Mouse (Mus musculus) heart, adult 2 months (tissue): ENCODE measurements around the gene Snx12. TPM values are rescaled to one million over a fixed set of nuclear protein-coding genes. Genes with fewer than 3 reads are reported as not detected.

Experiments used
- DNase-seq, 2 experiments: peaks; one replicate each; pipeline ENCODE4 v3.0.0; 2021
- H3K27ac ChIP-seq: fragments of 200-600 bp; 2 replicates; pipeline ENCODE4 v1.8.1; 2022
- H3K27me3 ChIP-seq: fragments of 200-500 bp; 2 replicates; pipeline ENCODE4 v1.6.1; 2012; ENCODE audit warnings: mild to moderate bottlenecking, low read length, inconsistent platforms, mixed read lengths; ENCODE audit not compliant: control insufficient read depth, insufficient read depth
- H3K36me3 ChIP-seq: fragments of 200-500 bp; 2 replicates; pipeline ENCODE4 v1.6.1; 2012; ENCODE audit warnings: low read length, inconsistent platforms; ENCODE audit not compliant: control insufficient read depth, insufficient read depth
- H3K4me1 ChIP-seq: fragments of 200-500 bp; 2 replicates; pipeline ENCODE4 v1.6.1; 2011; ENCODE audit warnings: low read length; ENCODE audit not compliant: control insufficient read depth, insufficient read depth
- H3K4me3 ChIP-seq: fragments of 200-600 bp; 2 replicates; pipeline ENCODE4 v1.8.1; 2022
- H3K79me2 ChIP-seq: fragments of 200-500 bp; replicated peaks from 2 replicates; pipeline ENCODE4 v1.6.1; 2012; ENCODE audit warnings: mild to moderate bottlenecking, inconsistent platforms, low read length, moderate library complexity, mixed read lengths; ENCODE audit not compliant: control insufficient read depth, insufficient read depth
- H3K9ac ChIP-seq: fragments of 200-500 bp; 2 replicates; pipeline ENCODE4 v1.6.1; 2012; ENCODE audit warnings: low read depth, mild to moderate bottlenecking, control low read depth, inconsistent platforms, low read length, mixed read lengths
- CTCF ChIP-seq: fragments of 200-600 bp; IDR thresholded peaks from 2 replicates; pipeline ENCODE4 v1.8.1; 2022; ENCODE audit warnings: antibody characterized with exemption, mild to moderate bottlenecking, moderate library complexity
- EP300 ChIP-seq: fragments of 200-500 bp; IDR thresholded peaks from 2 replicates; pipeline ENCODE4 v1.6.1; 2011; ENCODE audit warnings: low read depth, low read length, control low read depth; ENCODE audit not compliant: insufficient read depth
- POLR2A ChIP-seq: fragments of 200-500 bp; IDR thresholded peaks from 2 replicates; pipeline ENCODE4 v1.6.1; 2011; ENCODE audit warnings: mild to moderate bottlenecking, low read depth, low read length, control low read depth; ENCODE audit not compliant: insufficient read depth
- WGBS: fragments of 180-500 bp; shearing (Covaris S2); methylation state at CpG from one replicate; pipeline ENCODE4 v1.1.7; 2018; 5-methylcytosine and 5-hydroxymethylcytosine counted together
- intact Hi-C: fragments of 180-260 bp; cut with DNase I; formaldehyde crosslinking; loops from one replicate; pipeline ENCODE4 v1.15.1; 2025
- polyA plus RNA-seq: library from polyadenylated mRNA; depleted of rRNA; stranded (reverse); fragments of >200 nt; gene quantifications from 2 replicates; pipeline ENCODE4 v1.2.3, GENCODE M21; 2012
- total RNA-seq, 2 experiments: library from RNA; stranded (reverse); gene quantifications; 2 replicates each; pipeline ENCODE4 v1.2.3; 2021

Gene Snx12
- total and polyA plus RNA-seq, 3 experiments = 16.6 to 37.3 (median 36.0) TPM

GRCm38 (mm10) chrX:101260441-101261325 lies 38.3 kb upstream of the Snx12 start:
- no peak overlapping the region for H3K9ac ChIP-seq
- WGBS = 45% methylated on average over 12 of the region's 13 CpGs

GRCm38 (mm10) chrX:101256603-101257002 lies 34.2 kb upstream of the Snx12 start:
- peaks cover 2% of the 10 kb centered on the region for H3K4me1 ChIP-seq
- TF ChIP-seq POLR2A (no peak), CTCF (peak; percentile 48)
- H3K36me3 ChIP-seq = no peaks in the 10 kb centered on the region
- 77% methylated on average over 13 of the region's 13 CpGs for WGBS
- no peak overlapping the region for H3K4me3 ChIP-seq
- no peak for DNase-seq
- H3K27ac ChIP-seq = no peak overlapping the region
- no peaks in the 10 kb centered on the region for H3K27me3 ChIP-seq
- intact Hi-C loops = no loop called here
- no peak overlapping the region for H3K9ac ChIP-seq
- H3K79me2 ChIP-seq = no peaks in the 10 kb centered on the region

More at GRCm38 (mm10) chrX:101260441-101261325, 38.3 kb upstream of the Snx12 start:
- intact Hi-C loops = no loop called here
- DNase-seq = no peak
- no peak for TF ChIP-seq POLR2A
- TF ChIP-seq EP300 = no peak
- no peak for TF ChIP-seq CTCF
- H3K36me3 ChIP-seq = no peaks in the 10 kb centered on the region
- no peak overlapping the region for H3K4me3 ChIP-seq
- H3K4me1 ChIP-seq = no peaks in the 10 kb centered on the region
- no peaks in the 10 kb centered on the region for H3K79me2 ChIP-seq
- no peak overlapping the region for H3K27ac ChIP-seq
- no peaks in the 10 kb centered on the region for H3K27me3 ChIP-seq

- Histone ChIP-seq H3K27me3 (no peaks in the 10 kb centered on the region), H3K4me1 (peaks cover 2% of the 10 kb centered on the region), H3K36me3 (no peaks in the 10 kb centered on the region), H3K9ac (peak overlapping the region; percentile 68), H3K79me2 (no peaks in the 10 kb centered on the region), H3K4me3 (peak overlapping the region; percentile 68), H3K27ac (peak overlapping the region; percentile 78)
- DNase-seq = peak; percentile 18 to 41
- 17% methylated on average over 26 of the region's 26 CpGs for WGBS
- TF ChIP-seq EP300 = no peak
- no peak for TF ChIP-seq POLR2A
- no peak for TF ChIP-seq CTCF
- intact Hi-C loops = loop anchor here (2.0 to 5.0 kb wide), 3 partner anchors 18 to 78 kb away; partner anchors contain the start of gene Snx12
These were observed 32.4 kb upstream of the Snx12 start for GRCm38 (mm10) chrX:101254740-101255139.

- Histone ChIP-seq H3K4me1 (peaks cover 2% of the 10 kb centered on the region), H3K27ac (peak within 1 kb of the TSS; percentile 78), H3K36me3 (no peaks in the 10 kb centered on the region), H3K27me3 (no peaks in the 10 kb centered on the region), H3K9ac (peak within 1 kb of the TSS; percentile 68), H3K4me3 (peak within 1 kb of the TSS; percentile 68), H3K79me2 (no peaks in the 10 kb centered on the region)
- 13% methylated on average over 47 of the region's 47 CpGs for WGBS
- intact Hi-C loops = loop anchor here (2.0 to 5.0 kb wide), 3 partner anchors 19 to 78 kb away; partner anchors contain the start of gene Snx12
- DNase-seq = peak; percentile 84 to 91
- TF ChIP-seq CTCF = no peak
- peak; percentile 77 for TF ChIP-seq POLR2A
- 0 out of 2 replicates have a peak, but pooled peaks have one; percentile 26 for TF ChIP-seq EP300
These were observed 31.8 kb upstream of the Snx12 start, which contains the start of gene Foxo4 for GRCm38 (mm10) chrX:101253952-101254729. TSS of gene Foxo4 (plus strand) at chrX:101254528.

- WGBS = 13% methylated on average over 1 of the region's 1 CpGs
- intact Hi-C loops = no loop called here
- Histone ChIP-seq H3K4me3 (no peak overlapping the region), H3K36me3 (no peaks in the 10 kb centered on the region), H3K27me3 (no peaks in the 10 kb centered on the region), H3K4me1 (no peaks in the 10 kb centered on the region), H3K9ac (no peak overlapping the region), H3K79me2 (no peaks in the 10 kb centered on the region), H3K27ac (no peak overlapping the region)
- DNase-seq = no peak
- TF ChIP-seq POLR2A (no peak), CTCF (no peak), EP300 (no peak)
These were observed 22.6 kb upstream of the Snx12 start for GRCm38 (mm10) chrX:101245011-101245410.
